Mouse (Mus musculus) myocyte (in vitro differentiated cells): ENCODE data around the gene LTO1.

Experiments used
- E2F4 ChIP-seq: IDR thresholded peaks from one replicate; pipeline ENCODE4 v1.6.1; 2011; ENCODE audit warnings: mild to moderate bottlenecking, control low read depth, moderate library complexity; ENCODE audit not compliant: insufficient read depth
- MAX ChIP-seq: IDR thresholded peaks from one replicate; pipeline ENCODE4 v1.6.1; 2011; ENCODE audit warnings: low read depth, mild to moderate bottlenecking, control low read depth
- MYOD1 ChIP-seq, 3 experiments: IDR thresholded peaks; one replicate each; pipeline ENCODE4 v1.6.1; 2011; ENCODE audit warnings: control low read depth in 2 of 3, low read depth in 2 of 3, mild to moderate bottlenecking in 2 of 3, moderate library complexity in 1 of 3; ENCODE audit not compliant: insufficient read length in 2 of 3, control insufficient read depth in 1 of 3
- MYOG ChIP-seq, 3 experiments: IDR thresholded peaks; one replicate each; pipeline ENCODE4 v1.6.1; 2011; ENCODE audit warnings: control low read depth in 2 of 3, low read depth in 2 of 3, mild to moderate bottlenecking in 2 of 3; ENCODE audit not compliant: insufficient read length in 2 of 3, control insufficient read depth in 1 of 3, insufficient read depth in 1 of 3
- POLR2A ChIP-seq: IDR thresholded peaks from one replicate; pipeline ENCODE4 v1.6.1; 2011; ENCODE audit warnings: low read depth, mild to moderate bottlenecking, control low read depth, moderate library complexity; ENCODE audit not compliant: insufficient read length
- SRF ChIP-seq: IDR thresholded peaks from one replicate; pipeline ENCODE4 v1.6.1; 2011; ENCODE audit warnings: low read depth; ENCODE audit not compliant: control insufficient read depth, insufficient read length
- TCF12 ChIP-seq: IDR thresholded peaks from one replicate; pipeline ENCODE4 v1.6.1; 2011; ENCODE audit warnings: mild to moderate bottlenecking, control low read depth; ENCODE audit not compliant: poor library complexity, insufficient read depth, severe bottlenecking
- USF1 ChIP-seq: IDR thresholded peaks from one replicate; pipeline ENCODE4 v1.6.1; 2011; ENCODE audit warnings: low read depth, mild to moderate bottlenecking, control low read depth, moderate library complexity

GRCm38 (mm10) chr7:144867602-144868001, 47.3 kb upstream of the LTO1 start:
- TF ChIP-seq POLR2A (no peak), MAX (no peak), MYOG (IDR thresholded peaks at IDR 0.05; ENCODE audit: control insufficient read depth in 1 of 3, insufficient read depth in 1 of 3, insufficient read length in 2 of 3, low read depth in 2 of 3) (no peak), MYOD1 (IDR thresholded peaks at IDR 0.05; ENCODE audit: control insufficient read depth in 1 of 3, insufficient read length in 2 of 3, low read depth in 2 of 3) (no peak), TCF12 (no peak), E2F4 (no peak), SRF (no peak), USF1 (no peak)
